Mouse (Mus musculus) gastrocnemius, postnatal 36 days (tissue): Measurements from ENCODE around the gene Myl10. TPM values are rescaled to one million over a fixed set of nuclear protein-coding genes. Genes with fewer than 3 reads are reported as not detected.
"Not testable (repeated sequence)": the region's sequence is repeated elsewhere in the genome, so short reads cannot be mapped to it uniquely, and the experiment has no call there.

Experiments used
- DNase-seq, 2 experiments: peaks; one replicate each; pipeline ENCODE4 v3.0.0; 2022
- intact Hi-C: fragments of 180-260 bp; cut with DNase I; formaldehyde crosslinking; loops from one replicate; pipeline ENCODE4 v1.15.1; 2025
- long read RNA-seq, 2 experiments: library from polyadenylated mRNA; stranded (forward); transcript quantifications; one replicate each; pipeline ENCODE4 v2.0.0; 2021
- total RNA-seq, 2 experiments: library from RNA; stranded (reverse); gene quantifications; 2 replicates each; pipeline ENCODE4 v1.2.3; 2021

Gene Myl10
- total RNA-seq, result 1 to 10 TPM in 1 of 2 experiments, under 1 TPM in 1; 0.44 to 2.9 TPM
- long read RNA-seq, experiment 1, partial matches to known transcripts, result 0 of 1 reads
- long read RNA-seq, experiment 1, other reads (novel, unspliced or antisense), result 1 of 1 reads
- long read RNA-seq, experiment 2, result 0 reads

DNA sequence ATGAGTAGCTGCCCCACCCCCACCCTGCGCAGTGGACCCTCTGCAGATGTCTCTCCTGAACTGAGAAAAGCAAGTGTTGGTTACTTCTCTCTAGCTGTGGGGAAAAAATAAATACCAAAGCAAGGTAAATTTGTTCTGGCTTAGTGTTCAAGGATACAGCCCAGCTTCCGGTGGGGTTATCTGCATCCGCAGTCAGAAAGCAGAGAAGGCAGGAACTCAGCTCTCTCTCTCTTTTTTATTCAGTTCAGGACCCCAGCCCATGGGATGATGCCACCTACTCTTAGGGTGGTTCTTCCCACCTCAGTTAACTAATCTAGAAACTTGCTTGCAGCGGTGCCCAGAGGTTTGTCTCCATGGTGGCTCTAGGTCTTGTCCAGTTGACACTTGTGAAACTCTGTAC is at the start of gene Myl10:
Gene Myl10, plus strand, starts transcription at position 363 of the 400 bp plus-strand sequence.
- intact Hi-C loops, result no loop called here
- no peak for DNase-seq

DNA sequence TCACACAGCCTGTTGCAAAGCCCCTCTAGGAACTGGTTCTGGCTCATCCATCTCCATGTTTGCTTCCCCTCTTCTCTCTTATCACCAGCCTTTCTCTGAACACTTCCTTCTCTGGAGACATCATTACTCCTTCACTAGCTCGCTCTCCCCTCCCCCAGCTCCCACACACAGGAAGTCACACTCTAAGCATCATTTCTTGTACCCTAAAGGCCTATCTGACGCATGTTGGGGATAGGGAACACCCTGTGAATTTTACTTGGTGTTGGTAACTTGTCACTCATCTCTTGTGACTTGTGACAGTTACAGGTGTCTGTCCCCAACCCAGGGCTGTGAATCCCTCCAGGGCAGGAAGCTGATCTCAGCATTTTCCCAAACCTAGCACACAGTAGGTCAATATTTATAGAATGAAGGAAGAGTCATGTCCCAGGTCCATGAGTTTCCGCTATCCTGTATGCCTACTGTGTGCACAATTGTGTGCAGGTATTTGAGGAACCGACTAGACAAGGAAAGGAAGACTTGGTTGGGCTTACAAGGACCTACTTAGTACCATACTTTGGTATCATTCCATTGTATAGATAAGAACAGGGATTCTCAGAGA is 46.1 kb upstream of the Myl10 start:
- intact Hi-C loops, result no loop called here

DNA sequence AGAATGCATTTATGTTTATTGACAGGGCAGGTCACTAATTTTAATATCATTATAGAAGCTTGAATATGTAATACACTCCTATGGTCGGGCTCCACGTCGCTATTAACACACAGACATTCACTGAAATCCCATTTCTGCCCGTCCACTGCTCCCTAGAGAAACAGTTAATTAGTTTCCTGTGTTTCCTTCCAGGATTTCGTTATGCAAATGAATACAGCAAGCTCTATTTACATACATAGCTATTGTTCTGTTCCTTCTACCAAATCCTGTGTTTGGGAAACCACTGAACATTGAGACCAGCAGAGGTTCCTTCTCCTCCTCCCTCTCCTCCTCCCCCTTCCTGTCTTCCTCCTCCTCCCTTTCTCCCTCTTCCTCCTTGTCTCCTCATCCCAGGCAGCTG is 43.9 kb upstream of the Myl10 start:
- intact Hi-C loops, result no loop called here
- DNase-seq, result no peak

More for the DNA sequence above, 46.1 kb upstream of the Myl10 start:
- no peak for DNase-seq

DNA sequence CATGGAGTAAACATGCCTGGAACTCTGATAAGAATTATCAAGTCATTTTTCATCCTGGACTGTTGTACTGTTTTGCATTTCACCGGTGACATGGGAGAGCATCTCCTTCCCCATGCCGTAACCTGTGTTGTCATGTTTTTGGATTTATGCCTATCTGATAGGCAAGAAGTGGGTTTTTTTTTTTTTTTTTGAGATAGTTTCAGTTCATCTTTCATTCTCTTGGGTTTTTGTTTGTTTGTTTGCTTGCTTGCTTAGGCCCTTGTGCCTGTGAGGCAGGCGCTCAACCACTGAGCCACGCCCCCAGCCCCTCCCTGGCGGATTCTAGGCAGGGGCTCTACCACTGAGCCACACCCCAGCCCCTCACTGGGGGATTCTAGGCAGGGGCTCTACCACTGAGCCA is 43.3 kb upstream of the Myl10 start:
- intact Hi-C loops, result no loop called here
- DNase-seq, result no peak

DNA sequence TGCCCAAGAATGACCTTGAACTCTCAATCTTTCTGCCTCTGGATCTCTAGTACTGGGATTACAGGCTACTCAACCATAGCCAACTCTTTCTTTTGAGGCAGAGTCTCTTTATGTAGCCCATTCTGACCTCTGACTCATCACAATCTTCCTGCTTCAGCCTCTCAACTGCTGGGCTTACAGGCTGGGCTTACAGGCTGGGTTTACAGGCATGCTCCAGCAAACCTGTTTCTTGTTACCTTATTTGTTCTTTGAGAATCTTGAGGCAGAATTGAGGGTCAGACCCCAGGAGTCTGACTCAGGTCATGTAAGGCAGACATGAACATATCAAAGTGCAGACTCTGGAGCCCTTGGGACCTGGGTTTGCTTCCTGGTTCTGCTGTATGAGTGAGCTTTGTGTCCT is 38.5 kb upstream of the Myl10 start:
- intact Hi-C loops, result no loop called here
- DNase-seq, result no peak

DNA sequence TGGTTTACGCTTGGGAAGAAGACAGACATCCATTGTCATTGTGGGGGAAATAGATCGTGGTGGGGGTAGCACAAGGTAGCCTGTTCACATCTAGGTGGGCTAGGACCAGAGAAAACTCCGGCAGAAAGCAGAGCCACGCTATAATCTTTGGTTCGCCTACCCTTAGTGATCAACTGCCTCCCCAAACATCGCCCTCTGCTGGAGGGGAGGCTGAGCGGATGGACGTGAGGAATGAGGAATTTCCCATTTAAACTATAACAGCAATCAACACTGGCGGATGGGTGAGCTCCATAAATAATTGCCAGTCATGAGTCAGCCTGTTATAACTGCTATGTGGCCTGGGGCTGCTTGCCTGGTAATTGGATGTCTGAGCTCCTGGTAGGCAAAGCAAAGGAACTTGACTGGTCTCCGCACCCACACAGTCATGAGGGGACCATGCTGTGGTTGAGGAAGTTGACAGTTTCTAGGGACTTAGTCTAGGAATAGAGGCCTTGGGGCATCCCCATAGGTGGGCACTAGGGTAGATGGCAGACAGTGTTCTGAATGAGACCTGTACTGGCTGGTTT is 36.0 kb upstream of the Myl10 start:
- intact Hi-C loops, result loop anchor here (5.0 kb wide), 1 partner anchor 65 kb away; no protein-coding TSS in a partner anchor
- DNase-seq, result no peak

DNA sequence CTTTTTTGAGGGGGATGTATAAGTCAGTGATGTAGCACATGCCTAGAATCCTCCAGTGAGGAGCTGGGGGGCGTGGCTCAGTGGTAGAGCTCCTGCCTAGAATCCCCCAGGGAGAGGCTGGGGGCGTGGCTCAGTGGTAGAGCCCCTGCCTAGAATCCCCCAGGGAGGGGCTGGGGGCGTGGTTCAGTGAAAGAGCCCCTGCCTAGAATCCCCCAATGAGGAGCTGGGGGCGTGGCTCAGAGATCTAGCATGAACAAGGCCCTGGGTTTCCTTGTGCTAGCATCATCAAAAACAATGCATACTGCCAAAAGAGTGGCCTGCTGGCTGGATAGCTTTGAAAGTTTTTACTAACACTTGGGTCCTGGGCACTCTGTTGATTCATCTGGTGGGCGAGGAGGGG is 32.2 kb upstream of the Myl10 start:
- intact Hi-C loops, DNase-seq: not testable (repeated sequence)

DNA sequence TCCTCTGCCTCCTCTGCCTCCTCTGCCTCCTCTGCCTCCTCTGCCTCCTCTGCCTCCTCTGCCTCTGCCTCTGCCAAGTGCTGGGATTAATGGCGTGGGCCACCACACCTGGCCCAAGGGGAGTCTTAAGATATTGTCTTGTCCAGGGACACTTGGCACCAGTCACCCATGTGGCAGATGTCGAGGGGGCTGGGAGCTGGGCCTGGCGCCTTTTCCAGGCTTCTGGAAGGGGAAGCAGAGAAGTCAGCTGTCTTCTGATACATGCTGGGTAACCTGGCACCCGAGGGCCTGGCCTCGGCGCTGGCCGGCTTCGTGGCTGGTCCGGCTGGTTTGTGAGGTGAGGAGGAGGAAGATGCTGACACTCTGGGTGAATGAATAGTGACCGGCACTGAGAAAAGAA is 30.7 kb upstream of the Myl10 start:
- DNase-seq, result no peak
- intact Hi-C loops, result no loop called here

DNA sequence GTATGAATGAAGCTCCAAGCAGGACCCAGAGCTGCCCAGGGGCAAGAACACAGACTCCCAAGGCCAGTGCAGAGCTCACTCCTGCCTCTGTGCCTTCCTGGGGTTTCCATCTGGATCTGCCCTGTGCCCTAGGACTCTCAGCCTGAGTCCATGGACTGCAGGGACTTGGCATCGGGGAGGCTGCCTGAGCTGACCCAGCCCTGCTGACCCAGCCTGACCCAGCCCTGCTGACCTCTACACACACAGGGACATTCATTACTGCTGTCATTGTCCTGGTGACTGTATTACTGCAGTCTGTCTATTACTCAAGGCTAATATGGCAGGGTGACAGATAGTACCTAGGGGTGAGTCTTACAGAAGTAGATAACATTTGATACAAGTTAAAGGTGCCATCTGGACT is 30.1 kb upstream of the Myl10 start:
- intact Hi-C loops, result no loop called here
- DNase-seq, result no peak

DNA sequence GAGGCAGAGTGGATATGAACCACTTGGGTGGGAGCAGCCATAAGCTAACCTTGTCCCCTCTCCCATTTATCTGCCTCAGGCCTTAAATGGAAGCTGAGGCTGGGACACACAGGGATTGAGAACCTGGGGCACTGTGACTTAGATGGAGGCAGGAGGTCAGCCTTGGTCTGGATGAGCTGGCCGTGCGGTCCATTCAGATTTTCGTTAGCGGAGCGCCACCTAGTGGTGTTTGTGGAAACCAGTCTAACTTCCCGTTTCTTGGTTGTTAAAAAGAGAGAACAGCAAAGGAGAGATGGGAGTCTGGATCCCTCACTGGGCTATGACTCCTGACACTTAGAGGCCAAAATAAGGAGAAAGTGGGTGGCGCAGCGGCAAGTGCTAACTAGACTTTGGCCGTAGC is 28.4 kb upstream of the Myl10 start:
- DNase-seq, result peak; percentile 57 to 64
- intact Hi-C loops, result loop anchor here (1.0 to 2.0 kb wide), 2 partner anchors 96 to 406 kb away; no protein-coding TSS in a partner anchor

DNA sequence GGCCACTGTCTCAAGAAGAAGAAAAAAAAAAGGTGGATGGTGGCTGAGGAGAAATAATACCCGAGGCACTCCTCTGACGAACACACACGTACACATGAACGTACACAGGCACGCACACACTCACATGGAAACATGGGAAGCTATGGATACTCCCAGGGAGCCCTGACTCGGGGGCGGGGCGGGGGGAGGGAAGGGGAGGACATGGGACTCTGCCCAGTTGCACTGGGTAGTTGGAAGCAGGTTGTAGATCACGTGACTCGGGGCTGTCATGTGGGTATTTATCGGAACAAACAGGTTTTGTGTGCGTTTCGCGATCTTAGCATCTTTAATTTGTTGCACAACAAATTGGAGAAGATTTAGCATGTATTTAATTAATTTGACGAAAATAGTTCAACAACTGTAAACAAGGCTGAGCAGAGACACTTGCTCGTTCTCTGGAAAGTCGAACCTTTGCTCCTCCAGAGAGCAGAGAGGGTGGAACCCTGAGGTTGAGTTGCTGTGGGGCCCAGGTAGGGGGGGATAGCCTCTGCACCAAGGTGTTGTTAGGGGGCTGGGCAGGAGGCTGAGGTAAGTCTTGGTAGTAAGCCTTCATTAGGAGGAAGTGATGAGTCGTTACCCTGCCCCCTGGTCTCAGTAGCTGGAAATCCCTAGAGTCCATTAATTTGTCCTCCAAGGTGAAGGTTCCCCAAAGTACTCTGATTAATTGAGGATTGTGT is 16.5 kb upstream of the Myl10 start:
- intact Hi-C loops, result no loop called here

DNA sequence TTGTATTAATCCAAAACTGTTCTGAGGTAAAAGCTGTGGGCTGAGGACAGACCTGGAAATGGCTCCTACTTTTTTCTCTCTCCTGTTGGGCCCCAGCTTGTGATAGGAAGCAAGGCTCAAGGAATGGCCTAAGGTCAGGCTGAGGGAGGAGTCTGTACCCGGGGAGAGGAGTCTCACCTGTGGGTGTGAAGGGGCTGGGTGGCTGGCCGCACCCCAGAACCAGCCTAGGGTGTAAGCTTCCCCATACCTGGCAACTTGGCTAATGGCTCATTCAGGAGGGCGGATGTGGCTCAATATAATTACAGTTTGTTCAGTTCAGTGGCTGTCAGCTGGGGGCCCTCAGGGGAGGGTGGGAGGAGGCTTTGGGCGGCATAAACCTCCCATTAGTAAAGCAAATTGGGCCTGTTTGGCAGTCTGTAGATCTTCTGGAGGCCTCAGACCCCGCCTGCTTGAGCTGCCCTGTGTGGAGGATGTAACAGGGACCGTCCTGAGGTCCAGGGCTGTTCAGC is 14.1 kb upstream of the Myl10 start:
- no peak for DNase-seq
- intact Hi-C loops, result no loop called here

More for the DNA sequence above, 16.5 kb upstream of the Myl10 start:
- no peak for DNase-seq

DNA sequence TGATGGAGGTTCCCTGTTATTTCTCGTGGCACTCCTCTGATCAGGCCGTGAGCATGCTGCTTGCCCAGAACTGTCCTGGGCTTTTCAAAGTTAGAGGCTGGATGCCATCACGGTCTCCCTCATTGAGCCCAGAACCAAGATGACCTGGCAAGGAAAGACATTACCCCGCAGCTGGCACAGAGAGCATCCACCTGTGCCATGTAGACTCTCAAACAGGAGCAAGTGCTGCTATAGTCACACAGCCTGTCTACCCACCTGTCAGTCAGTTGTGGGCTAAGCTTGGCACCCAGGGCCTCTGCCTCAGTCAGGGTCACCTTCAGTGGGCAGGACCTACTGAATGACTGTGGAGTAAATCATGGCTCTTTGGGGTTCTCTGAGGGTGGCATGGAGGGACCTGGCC is 6.6 kb upstream of the Myl10 start:
- peak in 1 of 2 experiments; percentile 29 for DNase-seq
- intact Hi-C loops, result no loop called here

DNA sequence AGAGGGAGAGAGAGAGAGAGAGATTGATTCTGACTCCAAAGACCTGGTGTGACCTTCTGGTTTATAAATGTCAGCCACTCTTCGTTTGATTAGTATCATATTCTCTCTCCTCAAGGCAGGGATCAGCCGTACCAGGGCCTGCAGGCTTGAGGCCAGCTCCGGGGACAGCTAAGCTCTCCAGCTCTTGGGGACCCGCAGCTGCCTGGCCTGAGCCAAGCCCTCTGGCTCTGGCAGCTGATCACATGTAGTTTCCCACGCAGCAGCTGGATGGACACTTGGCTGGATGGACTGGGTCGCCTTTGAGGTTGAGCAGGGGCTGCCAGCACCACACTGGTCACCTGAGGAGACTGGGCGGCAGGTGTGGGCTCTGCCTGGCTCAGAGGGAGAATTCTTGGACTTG is 5.4 kb upstream of the Myl10 start:
- DNase-seq, result peak; percentile 42 to 69

DNA sequence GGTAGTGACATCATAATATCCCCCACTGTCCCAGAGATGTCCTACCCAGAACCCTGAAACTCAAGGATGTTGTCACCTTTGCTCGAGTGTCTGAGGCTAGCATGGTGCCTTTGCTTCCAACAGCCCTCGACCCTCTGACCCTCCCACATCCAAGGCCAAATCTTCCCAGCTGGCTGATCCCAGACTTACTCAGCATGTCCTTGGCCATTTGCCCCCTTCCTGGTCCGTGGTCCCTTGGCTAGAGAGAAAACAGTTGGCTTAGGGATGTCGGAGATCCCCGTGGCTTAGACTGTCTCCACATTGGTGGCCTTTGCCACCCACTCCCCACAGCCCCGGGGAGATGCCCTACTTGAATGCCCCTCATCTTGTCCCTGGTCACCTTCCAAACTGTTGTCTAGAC is 4.1 kb upstream of the Myl10 start:
- intact Hi-C loops, result no loop called here
- no peak for DNase-seq

More for the DNA sequence above, 5.4 kb upstream of the Myl10 start:
- intact Hi-C loops, result no loop called here

DNA sequence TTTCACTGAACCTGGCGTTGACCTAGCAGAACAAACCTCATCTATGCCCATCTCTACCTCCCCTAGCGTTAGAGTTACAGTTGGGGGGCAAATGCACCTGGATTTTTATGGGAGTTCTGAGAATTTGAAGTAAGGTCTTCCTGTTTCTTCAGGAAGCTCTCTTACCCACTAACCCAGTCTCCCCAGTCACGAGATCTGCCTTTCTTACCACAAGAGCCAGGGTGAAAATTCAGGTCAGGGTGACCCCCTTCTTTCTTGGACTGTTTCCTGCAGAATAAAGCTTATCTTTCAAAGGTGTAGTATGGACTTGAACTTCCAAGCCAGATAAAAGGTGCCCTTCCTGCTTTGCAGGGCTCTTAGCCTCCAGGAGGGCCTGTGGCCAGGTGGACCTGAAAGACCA is 1.8 kb upstream of the Myl10 start:
- intact Hi-C loops, result no loop called here
- DNase-seq, result no peak

DNA sequence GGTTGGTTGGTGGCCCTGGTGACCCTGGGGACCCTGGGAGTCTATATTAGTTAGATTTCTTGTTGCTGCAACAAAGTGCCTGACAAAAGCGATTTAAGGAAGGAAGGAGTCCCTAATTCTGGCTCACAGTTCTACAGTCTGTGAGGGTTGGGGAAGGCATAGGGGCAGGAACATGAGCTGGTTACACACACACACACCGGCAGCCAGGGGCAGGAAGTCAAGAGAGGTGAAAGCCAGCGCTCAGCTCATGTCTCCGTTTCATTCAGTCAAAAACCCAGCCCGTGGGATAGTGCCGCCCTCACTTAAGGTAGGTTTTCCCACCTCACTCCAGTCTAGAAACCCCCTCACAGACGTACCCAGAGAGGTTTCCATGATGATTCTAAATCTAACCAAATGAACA is 472 bp downstream of the Myl10 start:
- DNase-seq, result no peak
- intact Hi-C loops, result no loop called here

DNA sequence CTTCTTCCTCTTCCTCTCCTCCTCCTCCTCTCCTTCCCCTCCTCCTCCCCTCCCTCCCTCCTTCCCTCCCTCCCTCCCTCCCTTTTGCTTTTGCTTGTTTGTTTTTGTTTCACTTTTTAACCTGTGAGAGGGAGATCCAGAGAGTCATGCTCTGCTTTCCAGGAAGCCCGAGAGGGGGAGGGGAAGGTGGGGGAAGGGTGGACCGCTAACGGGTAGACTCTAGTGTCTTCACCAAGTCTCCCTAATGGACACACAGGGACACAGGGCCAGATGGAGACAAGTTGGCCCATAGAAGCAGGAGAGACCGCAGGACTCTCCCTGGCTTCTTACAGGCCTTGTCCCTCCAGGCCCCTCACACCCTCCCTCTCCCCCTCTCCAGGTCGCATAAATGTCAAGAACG is 2.0 kb downstream of the Myl10 start:
- intact Hi-C loops, result no loop called here
- no peak for DNase-seq

DNA sequence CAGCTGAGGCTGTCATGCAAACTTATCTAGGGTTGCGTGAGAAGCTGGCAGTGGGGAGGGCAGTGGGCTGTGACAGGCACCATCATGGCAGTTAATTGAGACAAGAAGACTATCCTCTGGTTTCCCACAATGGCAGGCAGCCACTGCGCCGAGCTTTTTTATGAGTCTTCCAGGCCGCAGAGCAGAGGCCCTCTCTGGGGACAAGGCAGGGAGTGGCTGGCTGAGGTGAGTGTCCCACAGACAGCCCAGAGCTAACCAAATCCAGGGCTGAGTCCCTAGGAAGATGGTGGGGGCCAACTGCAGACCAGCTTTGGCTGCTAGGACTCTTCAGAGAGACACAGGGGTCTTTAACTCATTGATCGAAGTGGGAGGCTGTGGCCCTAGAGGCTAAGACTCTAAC is 3.6 kb downstream of the Myl10 start:
- DNase-seq, result no peak
- intact Hi-C loops, result no loop called here

DNA sequence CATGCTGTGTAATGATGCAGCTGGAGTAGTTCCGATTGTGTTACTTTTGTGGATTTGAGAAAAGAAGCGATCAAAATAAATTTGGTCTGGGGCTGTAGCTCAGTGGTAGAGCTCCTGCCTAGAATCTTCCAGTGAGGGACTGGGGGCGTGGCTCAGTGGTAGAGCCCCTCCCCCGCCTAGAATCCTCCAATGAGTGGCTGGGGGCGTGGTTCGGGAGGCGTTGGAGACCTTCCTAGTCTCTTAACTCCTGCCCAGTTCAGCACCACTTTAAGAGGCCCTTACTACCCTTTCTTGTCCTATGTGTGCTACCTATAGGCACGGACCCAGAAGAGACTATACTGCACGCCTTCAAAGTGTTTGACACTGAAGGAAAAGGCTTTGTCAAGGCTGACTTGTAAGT is 4.7 kb downstream of the Myl10 start:
- intact Hi-C loops, result no loop called here
- DNase-seq, result no peak

DNA sequence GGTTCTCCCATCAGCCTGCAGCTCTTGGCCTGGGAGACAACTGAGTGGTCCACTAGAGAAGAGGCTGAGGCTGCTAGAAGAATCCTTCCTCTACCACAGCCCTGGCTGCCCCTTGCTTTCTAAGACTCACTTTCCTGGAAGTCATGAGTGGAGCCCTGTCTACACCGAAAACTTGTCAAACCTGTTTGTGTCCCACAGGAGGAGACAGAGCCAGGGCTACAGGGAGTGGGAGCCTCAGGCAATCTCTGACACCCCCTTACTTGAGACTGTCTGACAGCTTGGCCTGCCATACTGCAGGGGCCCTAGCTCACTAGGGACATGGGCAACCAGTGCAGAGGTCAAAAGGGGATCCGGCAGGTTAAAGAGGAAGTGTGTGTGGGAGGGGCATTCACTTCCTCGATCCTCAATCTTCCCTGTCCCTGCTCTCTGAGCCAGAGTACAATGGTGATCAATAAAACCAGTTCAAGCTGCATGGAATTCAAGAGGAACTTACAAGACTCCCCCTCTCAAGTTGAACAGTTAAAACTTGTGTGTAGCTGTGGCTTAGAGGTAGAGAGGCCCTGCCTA is 9.3 kb downstream of the Myl10 start:
- DNase-seq, result no peak
- intact Hi-C loops, result no loop called here
